Mouse (Mus musculus): ENCODE data around the gene Fbxo9.

The Fbxo9 gene

DNA sequence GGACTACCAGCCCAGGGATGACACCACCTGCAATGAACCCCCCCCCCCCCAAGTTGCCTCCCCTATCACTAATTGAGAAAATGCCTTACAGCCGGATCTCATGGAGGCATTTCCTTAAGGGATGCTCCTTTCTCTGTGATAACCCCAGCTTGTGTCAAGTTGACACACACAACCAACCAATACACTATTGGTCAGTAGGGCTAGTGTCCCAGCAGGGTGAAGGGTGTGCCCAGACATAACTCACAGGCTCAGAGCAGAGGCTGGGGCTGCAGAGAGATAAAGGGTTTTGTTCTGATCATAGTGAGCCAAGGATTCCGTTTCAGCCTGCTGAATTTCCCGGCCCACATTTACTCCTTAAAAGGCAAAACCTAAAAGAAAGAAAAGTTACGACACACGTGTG lies 38.4 kb downstream of the Fbxo9 start:
- no peak for DNase-seq (ENCODE audit: low spot score in 2 of 2)

DNA sequence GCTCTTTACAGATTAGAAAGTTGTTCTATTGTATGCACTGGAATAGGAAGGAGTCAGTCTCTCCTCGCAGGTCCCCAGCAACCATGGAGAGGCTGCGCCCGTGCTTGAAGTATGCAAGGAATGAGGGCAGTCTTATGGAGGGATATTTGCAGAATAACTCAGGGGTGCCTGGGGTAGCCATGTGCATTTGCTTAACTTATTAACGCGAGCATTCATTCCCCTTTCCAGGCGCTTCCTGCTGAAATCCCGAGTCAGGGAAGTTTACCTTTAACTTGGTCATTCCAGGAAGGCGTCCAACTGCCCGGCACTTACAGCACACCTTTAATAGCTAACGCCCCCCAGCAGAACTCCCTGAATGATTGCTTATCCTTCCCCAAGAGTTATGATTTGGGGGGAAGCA lies 44.7 kb downstream of the Fbxo9 start:
- DNase-seq (ENCODE audit: low spot score in 2 of 2), result no peak

DNA sequence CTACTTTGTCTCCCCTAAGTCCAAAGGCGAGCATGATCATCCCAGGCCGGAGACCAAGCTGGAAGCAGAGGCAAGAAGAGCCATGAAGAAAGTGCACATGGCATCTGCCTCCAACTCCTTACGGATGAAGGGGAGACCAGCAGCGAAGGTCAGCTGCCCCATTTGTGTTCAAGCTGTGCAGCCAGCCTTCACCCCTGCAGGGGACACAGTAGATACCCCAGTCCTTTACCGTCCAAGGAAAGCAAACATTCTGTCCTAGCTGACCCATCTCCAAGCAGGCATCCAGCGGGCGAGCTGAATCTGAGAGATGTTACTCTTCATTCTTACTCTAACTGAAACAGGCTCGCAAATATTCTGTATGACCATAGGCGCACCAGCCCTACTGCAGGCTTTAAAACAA lies 46.5 kb downstream of the Fbxo9 start:
- DNase-seq (ENCODE audit: low spot score in 2 of 2), result no peak

DNA sequence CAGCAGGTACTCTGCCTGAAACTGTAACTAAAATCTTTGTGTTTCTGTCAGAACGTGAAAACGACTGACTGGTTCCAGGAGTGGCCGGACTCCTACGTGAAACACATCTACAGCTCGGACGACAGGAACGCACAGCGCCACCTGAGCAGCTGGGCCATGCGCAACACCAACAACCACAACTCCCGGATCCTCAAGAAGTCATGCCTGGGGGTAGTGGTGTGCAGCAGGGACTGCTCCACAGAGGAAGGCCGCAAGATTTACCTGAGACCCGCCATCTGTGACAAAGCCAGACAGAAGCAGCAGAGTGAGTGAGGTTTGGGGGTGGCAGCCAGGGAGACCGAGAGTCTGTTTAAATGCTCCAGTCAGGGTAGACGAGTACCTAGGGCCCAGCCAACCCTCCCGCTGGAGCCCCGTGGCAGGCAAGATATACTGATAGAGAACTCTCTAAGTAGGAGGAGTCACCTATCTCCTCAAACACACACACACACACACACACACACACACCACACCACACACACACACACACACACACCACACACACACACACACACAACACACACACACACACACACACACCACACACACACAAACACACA lies 49.2 kb downstream of the Fbxo9 start:
- DNase-seq (ENCODE audit: low spot score in 2 of 2), result no peak

DNA sequence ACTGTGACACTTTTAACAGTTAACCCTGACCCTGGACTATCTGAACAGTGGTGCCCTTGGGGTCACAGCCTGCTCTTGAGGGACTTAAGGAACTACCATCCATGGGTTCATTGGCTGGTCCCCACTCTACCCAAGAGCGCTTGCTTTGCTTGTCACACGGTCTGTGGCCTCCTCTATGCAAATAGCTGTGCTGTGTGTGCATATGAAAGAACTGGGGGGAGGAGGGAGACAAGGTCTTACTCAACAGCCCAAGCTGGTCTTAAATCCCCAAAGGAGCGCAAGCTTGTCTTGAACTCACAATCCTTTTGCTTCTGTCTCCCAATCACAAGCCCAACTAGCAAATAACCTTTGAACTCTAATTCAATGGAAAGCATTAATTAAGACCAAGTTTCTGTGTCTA lies 54.6 kb downstream of the Fbxo9 start:
- DNase-seq (ENCODE audit: low spot score in 2 of 2), result no peak

DNA sequence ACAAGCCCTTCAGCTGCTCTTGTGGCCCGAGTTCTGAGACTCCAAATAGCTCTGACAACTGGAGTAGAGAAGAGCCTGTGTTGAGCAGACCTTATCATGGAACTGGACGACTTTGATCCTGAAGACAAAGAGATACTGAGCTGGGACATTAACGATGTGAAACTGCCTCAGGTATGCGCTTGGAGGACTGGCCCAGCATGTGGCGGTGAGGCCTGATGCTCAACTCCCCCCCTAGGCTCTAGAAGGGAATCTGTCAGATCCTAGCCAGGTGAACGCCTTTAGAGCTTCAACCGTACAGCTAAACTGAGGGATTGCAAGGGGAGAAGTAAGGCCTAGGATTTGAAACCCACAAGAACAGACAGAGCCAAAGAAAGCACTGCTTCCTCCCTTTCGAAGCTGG lies 55.0 kb downstream of the Fbxo9 start:
- no peak for DNase-seq (ENCODE audit: low spot score in 2 of 2)

DNA sequence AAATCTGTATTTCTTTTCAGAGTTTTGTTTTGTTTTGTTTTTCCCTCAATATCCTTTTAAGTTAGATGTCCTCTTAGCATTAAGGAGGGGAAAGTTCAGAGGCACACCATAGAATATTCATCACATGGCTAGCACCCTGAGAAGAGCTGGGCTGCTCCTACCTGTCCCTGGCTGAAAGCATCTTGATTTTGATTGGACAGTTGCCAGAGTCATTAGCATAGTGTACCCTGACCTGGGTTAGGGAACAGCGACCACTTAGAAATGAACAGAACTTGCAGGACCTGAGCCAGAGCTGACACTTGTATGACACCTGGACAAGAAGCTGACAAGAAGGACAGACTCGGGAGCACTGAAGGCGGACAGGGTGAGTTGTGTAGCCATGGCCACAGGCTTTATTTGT lies 57.2 kb downstream of the Fbxo9 start, which contains the start of gene Gcm1:
TSS of gene Gcm1 (plus strand) at position 248 of the 400 bp plus-strand sequence.
- no peak for DNase-seq (ENCODE audit: low spot score in 2 of 2)

DNA sequence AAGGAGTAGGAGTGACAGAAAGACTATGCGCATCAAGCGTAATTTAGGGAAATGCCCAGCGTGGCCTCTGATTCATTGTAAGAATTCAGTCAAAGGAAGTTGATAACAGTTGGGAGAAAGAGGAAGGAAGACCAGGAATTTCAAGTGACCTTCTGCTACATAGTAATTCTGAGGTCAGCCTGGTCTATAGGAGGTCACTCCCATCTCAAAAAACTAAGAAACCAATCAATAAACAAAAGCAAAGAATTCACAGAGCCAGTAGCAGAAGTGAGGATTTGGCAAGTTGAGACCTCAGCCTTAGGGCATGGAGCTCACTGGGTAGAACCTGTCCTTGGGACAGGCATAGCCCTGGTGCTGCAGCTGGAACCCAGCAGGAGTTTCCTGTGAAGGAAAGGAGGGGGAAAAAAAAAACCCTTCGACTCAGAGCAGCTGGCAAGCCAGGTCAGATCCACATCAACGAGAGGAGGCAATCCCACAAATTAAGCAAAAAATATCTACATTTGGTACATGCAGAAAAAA lies 58.4 kb downstream of the Fbxo9 start:
- no peak for DNase-seq (ENCODE audit: low spot score in 2 of 2)

DNA sequence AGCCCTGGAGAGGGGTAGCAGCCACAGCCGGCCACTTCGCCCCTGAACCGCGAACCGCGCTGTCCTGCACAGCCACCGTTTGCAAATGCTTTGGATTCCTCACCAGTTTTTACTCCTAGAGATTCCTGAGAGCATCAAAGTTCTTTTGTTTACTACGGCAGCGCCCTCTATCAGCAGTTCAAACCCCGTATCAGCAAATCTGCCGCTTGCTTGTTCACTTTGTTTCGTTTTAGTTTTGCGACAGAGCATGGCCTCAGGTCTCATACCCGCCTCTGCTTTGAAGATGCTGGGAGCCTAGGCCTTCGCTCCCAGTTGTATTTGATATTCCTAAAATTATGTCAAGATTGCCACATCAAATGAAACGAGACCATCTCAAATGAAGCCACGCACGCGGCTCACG lies 62.1 kb downstream of the Fbxo9 start:
- DNase-seq (ENCODE audit: low spot score in 2 of 2), result peak in 1 of 2 experiments; percentile 37

DNA sequence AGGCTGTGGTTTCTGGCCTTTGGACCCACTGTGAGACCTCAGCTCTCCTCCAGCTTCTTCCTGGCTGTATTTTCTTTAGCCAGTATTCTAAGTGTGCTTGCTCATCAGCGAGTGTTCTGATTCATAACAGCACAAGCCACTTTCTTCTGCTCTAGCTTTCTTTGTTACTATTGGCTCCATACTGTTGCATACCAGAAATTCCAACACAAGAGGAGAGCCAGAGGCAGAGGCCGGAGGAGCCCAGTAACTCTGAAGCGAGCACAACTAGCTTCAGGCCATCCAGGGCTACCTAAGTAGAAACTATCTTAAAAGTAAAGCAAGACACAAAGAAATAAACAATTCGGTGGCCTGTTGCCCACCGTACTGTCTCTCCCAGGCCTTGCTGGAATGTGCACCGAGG lies 63.7 kb downstream of the Fbxo9 start:
- DNase-seq (ENCODE audit: low spot score in 2 of 2), result no peak

DNA sequence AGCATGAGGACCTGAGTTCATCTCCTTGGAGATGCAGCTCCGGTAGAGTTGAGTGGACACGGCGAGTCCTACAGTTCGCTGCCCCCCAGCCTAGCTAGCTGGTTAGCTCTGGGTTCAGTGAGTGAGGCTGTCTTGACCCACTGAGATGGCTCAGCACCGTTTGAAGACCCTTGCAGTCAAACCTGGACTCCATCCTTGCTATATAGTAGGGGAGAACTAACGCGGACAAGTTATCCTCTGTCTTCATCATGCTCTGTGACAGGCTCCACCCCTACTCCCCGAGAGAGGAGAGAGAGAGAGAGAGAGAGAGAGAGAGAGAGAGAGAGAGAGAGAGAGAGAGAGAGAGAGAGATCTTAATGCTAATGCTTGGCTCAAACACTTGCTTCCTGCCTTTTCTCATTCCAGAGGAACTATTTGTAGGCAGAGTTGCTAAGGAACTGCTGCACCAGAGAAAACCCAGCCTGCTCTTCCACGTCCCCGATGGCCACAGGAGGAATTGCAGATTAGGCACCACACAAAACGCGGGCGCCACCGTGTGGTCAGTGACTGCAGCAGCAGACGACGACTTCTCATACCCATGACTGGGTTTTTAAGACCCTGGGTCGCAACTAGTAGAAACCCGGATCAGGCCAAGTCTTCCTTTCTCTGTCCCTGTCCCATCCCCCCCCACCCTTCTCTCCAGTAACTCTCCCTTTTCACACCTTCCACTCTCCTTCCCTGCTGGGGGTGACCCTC lies 69.9 kb downstream of the Fbxo9 start:
- DNase-seq (ENCODE audit: low spot score in 2 of 2), result peak; percentile 37 to 81

DNA sequence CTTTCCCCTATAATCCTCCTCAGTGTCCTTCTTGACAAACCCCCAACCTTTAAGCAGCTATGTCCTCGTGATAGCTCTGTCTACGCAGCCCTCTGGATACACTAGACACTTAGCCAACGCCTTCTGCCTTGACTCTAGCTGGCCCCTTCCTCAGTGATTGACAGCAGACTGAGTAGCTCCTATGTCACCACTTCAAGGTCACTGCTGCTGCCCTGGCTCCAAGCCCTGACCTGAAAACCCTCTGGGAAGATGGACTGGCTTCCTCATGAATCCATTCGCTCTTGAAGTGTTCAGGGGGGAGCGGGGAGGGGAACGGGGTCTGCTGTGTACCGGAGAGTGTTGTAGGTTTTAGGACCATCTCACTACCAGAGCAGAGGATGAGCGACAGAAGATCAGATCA lies 73.0 kb downstream of the Fbxo9 start:
- DNase-seq (ENCODE audit: low spot score in 2 of 2), result no peak

DNA sequence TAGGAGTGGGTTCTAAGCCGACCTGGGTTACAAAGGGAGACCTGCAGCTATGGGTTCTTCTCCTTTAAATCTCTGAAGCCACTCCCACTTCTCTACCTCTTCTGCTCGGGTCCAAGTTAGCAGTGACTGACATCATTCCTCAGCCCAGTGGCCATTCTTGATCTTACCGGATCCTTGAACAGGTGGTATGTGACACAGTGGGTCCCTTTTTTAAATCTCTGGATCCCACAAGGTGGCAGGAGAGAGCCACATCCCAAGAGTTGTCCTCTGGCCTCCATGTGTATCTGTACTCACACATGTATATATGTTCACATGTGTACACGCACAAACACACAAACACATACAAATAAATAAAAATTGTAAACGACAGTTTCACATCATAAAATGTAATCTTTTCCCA lies 73.6 kb downstream of the Fbxo9 start:
- DNase-seq (ENCODE audit: low spot score in 2 of 2), result no peak

DNA sequence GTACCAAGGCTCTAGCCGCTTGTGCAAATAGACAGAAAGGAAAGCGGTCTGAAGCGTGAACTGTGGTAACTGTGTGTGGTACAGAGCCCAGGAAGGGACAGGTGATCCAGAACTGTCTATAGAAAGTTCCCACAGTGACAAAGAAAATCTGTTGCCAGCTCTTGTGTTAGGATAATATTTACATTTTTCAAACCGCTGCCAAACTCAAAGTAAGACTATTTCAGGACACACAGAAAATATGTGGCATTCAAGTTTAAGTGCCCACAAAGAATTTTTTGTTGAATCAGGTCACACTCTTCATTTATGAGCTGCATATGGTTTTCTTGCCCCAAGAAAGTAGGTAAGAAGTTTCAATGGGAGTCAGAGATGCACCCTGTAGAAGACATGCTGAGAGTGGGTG lies 75.9 kb downstream of the Fbxo9 start:
- no peak for DNase-seq (ENCODE audit: low spot score in 2 of 2)

Measured in thymus, postnatal 10 days (tissue).